Mouse (Mus musculus): ENCODE results near the gene Cacng3. TPM values are rescaled to one million over a fixed set of nuclear protein-coding genes. Genes with fewer than 3 reads are reported as not detected.
A peak's percentile ranks its signal among the peaks of the same experiment; 100 is the strongest.

The Cacng3 gene
- 0.64 and 1.0 TPM in 2 replicates for polyA plus RNA-seq (2014; fragmentation: Nextera tagmentation; extraction: Ambion mirVana)

DNA sequence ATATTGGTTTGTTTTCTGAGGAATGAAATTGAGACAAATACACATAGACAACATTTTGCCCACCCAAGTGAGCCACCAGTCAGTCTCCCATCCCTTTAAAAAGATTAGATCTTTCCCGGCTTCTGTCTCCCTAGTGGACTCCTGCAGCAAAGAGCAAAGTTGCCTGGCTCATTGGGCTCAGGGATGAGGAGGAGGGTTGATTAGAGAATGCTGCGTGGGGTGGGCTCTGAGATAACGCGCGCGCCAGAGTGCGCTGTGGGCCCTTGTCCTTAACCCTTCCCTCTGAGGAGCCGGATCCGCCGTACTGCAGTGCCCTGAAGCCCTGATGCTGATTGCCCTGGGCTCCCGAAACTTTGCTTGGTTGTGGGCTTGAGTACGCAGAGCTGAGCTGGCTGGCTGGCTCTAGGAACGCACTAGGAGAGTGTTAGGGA, at the start of gene Cacng3:
Gene Cacng3, plus strand, starts transcription at position 51 of the 431 bp plus-strand sequence.
- Histone ChIP-seq H3K27ac (ENCODE audit: low read depth, low read length) (no peak within 1 kb of the TSS), H3K36me3 (ENCODE audit: control insufficient read depth, insufficient read depth, low read length) (no peaks in the 10 kb centered on the region), H3K4me1 (ENCODE audit: control insufficient read depth, insufficient read depth, low read length) (no peaks in the 10 kb centered on the region), H3K9ac (ENCODE audit: low read depth, low read length) (no peak within 1 kb of the TSS), H3K4me3 (ENCODE audit: low read depth, low read length) (peak within 1 kb of the TSS; percentile 15), H3K9me3 (replicated peaks; ENCODE audit: control insufficient read depth, low read length) (no peaks in the 10 kb centered on the region), H3K4me2 (peak within 1 kb of the TSS; percentile 58), H3K27me3 (ENCODE audit: control insufficient read depth, insufficient read depth, low read length) (peaks cover 12% of the 10 kb centered on the region; the same call in 1 of the 2 replicates)
- 5% methylated on average over 13 of the region's 13 CpGs for WGBS (ENCODE audit: insufficient replicate concordance)
- ATAC-seq (replicated peaks; ENCODE audit: insufficient number of reproducible peaks, low FRiP score, low TSS enrichment), result no peak

DNA sequence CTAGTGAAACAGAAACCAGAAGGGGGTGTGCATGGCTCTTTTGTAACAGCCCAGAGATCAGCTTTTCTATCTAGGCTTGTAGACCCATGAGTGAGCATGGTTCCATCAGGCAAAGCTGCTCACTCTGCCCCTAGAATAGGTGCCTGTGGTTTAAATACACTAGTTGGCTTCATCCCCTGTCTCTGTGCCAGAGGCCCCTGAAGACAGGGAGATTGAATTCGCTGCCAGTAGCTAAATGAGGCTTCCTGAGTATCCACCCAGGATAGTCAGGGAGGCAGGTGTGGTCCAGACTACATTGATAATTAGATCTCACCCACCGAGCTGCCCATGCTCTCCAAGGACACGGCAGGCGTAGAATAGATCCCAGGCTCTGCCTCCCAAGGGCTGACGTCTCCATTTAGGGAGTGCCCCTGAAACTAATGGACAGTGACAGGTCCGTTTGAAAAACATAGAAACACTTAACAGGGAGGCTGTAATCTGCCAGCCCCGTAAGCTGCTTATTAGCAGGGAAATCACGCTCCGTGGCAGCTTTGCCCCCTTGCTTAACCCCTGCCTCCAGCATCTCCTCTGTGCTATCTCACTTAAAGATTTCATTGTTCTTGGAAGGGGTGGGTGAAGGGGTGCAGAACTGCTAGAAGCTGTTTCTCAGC, 48.0 kb upstream of the Cacng3 start:
- Histone ChIP-seq H3K4me1 (ENCODE audit: control insufficient read depth, insufficient read depth, low read length) (peaks cover 4% of the 10 kb centered on the region; the same call in 1 of the 2 replicates), H3K9ac (ENCODE audit: low read depth, low read length) (no peak overlapping the region), H3K36me3 (ENCODE audit: control insufficient read depth, insufficient read depth, low read length) (no peaks in the 10 kb centered on the region), H3K9me3 (replicated peaks; ENCODE audit: control insufficient read depth, low read length) (no peaks in the 10 kb centered on the region), H3K4me3 (ENCODE audit: low read depth, low read length) (no peak overlapping the region), H3K4me2 (no peak overlapping the region), H3K27me3 (ENCODE audit: control insufficient read depth, insufficient read depth, low read length) (no peaks in the 10 kb centered on the region), H3K27ac (ENCODE audit: low read depth, low read length) (no peak overlapping the region)
- 34% methylated on average over 9 of the region's 9 CpGs for WGBS (ENCODE audit: insufficient replicate concordance)
- ATAC-seq (replicated peaks; ENCODE audit: insufficient number of reproducible peaks, low FRiP score, low TSS enrichment), result no peak

DNA sequence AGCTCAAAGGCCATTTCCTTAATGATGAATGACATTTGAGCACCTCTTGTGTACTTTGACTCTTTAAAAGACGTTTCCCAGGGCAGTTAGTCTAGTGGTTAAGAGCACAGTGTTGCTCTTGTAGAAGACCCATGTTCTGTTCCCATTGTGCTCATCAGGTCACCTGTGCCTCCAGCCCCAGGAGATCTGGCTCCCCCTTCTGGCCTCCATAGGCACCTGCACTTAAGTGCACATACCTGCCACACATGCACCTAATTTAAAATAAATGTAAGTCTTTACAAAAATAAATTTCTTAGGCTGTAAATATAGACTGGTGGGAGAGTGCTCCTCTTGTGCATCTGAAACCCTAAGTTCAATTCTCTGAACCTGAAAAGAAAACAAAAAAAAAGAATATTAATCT, 46.5 kb upstream of the Cacng3 start:
- 76% methylated on average over 1 of the region's 1 CpGs for WGBS (ENCODE audit: insufficient replicate concordance)
- H3K9ac ChIP-seq (ENCODE audit: low read depth, low read length), result no peak overlapping the region
- H3K4me2 ChIP-seq, result no peak overlapping the region
- H3K27ac ChIP-seq (ENCODE audit: low read depth, low read length), result no peak overlapping the region
- no peak overlapping the region for H3K4me3 ChIP-seq (ENCODE audit: low read depth, low read length)
- no peaks in the 10 kb centered on the region for H3K36me3 ChIP-seq (ENCODE audit: control insufficient read depth, insufficient read depth, low read length)
- H3K27me3 ChIP-seq (ENCODE audit: control insufficient read depth, insufficient read depth, low read length), result no peaks in the 10 kb centered on the region
- no peak for ATAC-seq (replicated peaks; ENCODE audit: insufficient number of reproducible peaks, low FRiP score, low TSS enrichment)
- H3K9me3 ChIP-seq (replicated peaks; ENCODE audit: control insufficient read depth, low read length), result no peaks in the 10 kb centered on the region
- peaks cover 4% of the 10 kb centered on the region; the same call in 1 of the 2 replicates for H3K4me1 ChIP-seq (ENCODE audit: control insufficient read depth, insufficient read depth, low read length)

DNA sequence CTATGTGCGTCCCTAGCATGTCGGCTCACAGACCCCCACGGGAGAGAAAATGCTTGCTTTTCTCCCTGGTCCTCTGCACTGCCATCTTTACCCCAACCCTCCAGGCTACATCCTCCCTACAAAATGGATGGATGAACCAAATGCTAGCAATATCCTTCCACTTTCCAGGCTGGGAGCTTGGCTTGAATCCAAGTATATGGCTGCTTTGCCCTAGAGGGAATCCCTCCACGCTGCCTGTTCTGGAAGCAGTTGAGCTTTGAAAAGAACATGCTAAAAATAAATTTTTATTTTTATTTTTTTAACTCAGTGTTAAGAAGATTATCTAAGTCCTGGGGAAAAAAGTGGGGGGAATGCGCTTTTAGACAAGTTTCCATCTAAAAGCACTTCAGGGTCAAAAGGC, 42.2 kb upstream of the Cacng3 start:
- no peak for ATAC-seq (replicated peaks; ENCODE audit: insufficient number of reproducible peaks, low FRiP score, low TSS enrichment)
- Histone ChIP-seq H3K4me2 (no peak overlapping the region), H3K27me3 (ENCODE audit: control insufficient read depth, insufficient read depth, low read length) (no peaks in the 10 kb centered on the region), H3K9ac (ENCODE audit: low read depth, low read length) (no peak overlapping the region), H3K27ac (ENCODE audit: low read depth, low read length) (no peak overlapping the region), H3K9me3 (replicated peaks; ENCODE audit: control insufficient read depth, low read length) (no peaks in the 10 kb centered on the region), H3K36me3 (ENCODE audit: control insufficient read depth, insufficient read depth, low read length) (no peaks in the 10 kb centered on the region), H3K4me3 (ENCODE audit: low read depth, low read length) (no peak overlapping the region), H3K4me1 (ENCODE audit: control insufficient read depth, insufficient read depth, low read length) (no peaks in the 10 kb centered on the region)
- 77% methylated on average over 5 of the region's 5 CpGs for WGBS (ENCODE audit: insufficient replicate concordance)

DNA sequence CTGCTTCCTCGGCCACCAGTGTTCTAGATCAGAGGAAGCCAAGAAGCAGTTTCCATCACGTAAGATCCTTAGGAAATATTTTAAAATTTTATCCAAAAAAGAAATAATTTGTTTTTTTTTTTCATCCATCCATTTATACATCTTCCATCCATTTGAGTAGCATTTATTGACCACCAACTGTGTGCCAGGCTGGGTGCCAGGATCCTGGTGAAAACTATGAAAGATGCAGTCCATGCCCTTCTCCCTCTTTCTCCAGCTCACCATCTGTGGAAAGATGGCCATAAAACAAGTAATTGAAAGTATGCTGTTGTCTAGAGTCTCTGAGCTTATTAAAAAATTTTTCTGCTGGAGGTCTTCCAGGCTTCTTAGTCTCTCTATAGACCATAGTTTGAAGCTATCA, 39.9 kb upstream of the Cacng3 start:
- no peak overlapping the region for H3K4me3 ChIP-seq (ENCODE audit: low read depth, low read length)
- H3K9me3 ChIP-seq (replicated peaks; ENCODE audit: control insufficient read depth, low read length), result no peaks in the 10 kb centered on the region
- H3K27me3 ChIP-seq (ENCODE audit: control insufficient read depth, insufficient read depth, low read length), result no peaks in the 10 kb centered on the region
- no peak overlapping the region for H3K27ac ChIP-seq (ENCODE audit: low read depth, low read length)
- ATAC-seq (replicated peaks; ENCODE audit: insufficient number of reproducible peaks, low FRiP score, low TSS enrichment), result no peak
- WGBS (ENCODE audit: insufficient replicate concordance), result 77% methylated on average over 2 of the region's 2 CpGs
- no peak overlapping the region for H3K4me2 ChIP-seq
- H3K9ac ChIP-seq (ENCODE audit: low read depth, low read length), result no peak overlapping the region
- H3K36me3 ChIP-seq (ENCODE audit: control insufficient read depth, insufficient read depth, low read length), result no peaks in the 10 kb centered on the region
- no peaks in the 10 kb centered on the region for H3K4me1 ChIP-seq (ENCODE audit: control insufficient read depth, insufficient read depth, low read length)

DNA sequence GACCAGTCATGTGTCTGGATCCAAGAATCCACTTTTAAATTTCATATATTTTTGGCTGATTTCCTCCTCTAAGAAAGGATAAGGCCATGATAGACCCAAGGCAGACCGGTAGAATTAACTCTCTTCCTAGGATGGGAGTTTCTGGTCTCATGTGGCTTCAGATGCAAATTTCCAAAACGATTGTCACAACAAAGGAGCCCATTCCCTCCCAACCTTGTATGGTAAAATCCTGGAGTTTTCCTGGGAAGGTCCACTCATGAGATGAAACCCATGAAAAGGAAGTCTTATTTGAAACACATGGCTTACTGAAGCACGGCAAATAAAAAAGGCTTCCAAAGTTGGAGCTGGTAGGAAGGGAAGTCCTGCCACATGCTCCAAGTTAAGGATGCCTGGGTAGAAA, 39.1 kb upstream of the Cacng3 start:
- 56% methylated on average over 3 of the region's 3 CpGs for WGBS (ENCODE audit: insufficient replicate concordance)
- H3K9ac ChIP-seq (ENCODE audit: low read depth, low read length), result no peak overlapping the region
- ATAC-seq (replicated peaks; ENCODE audit: insufficient number of reproducible peaks, low FRiP score, low TSS enrichment), result no peak

DNA sequence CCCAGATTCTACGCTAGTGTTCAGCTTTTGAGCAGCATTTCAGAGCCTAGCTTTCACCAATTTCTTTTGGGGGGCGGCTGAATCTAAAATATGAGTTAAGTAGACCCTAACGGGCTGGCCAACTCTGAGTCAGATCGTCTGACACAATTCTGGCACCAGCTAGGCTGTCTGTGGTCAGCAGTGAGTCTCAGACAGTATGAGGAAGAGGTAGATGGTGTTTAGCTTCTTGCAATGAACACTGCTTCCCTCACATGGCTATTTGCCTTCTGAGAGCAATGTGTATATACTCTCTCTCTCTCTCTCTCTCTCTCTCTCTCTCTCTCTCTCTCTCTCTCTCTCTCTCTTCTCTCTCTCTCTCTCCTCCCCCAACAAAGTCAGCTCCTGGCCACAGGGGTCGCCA, 37.3 kb upstream of the Cacng3 start:
- 65% methylated on average over 5 of the region's 5 CpGs for WGBS (ENCODE audit: insufficient replicate concordance)
- no peak overlapping the region for H3K4me2 ChIP-seq
- no peak overlapping the region for H3K9ac ChIP-seq (ENCODE audit: low read depth, low read length)
- no peak overlapping the region for H3K4me3 ChIP-seq (ENCODE audit: low read depth, low read length)
- H3K9me3 ChIP-seq (replicated peaks; ENCODE audit: control insufficient read depth, low read length), result no peaks in the 10 kb centered on the region
- no peaks in the 10 kb centered on the region for H3K4me1 ChIP-seq (ENCODE audit: control insufficient read depth, insufficient read depth, low read length)
- ATAC-seq (replicated peaks; ENCODE audit: insufficient number of reproducible peaks, low FRiP score, low TSS enrichment), result no peak
- no peak overlapping the region for H3K27ac ChIP-seq (ENCODE audit: low read depth, low read length)
- no peaks in the 10 kb centered on the region for H3K27me3 ChIP-seq (ENCODE audit: control insufficient read depth, insufficient read depth, low read length)
- H3K36me3 ChIP-seq (ENCODE audit: control insufficient read depth, insufficient read depth, low read length), result no peaks in the 10 kb centered on the region

More for the DNA sequence above, 39.1 kb upstream of the Cacng3 start:
- no peaks in the 10 kb centered on the region for H3K4me1 ChIP-seq (ENCODE audit: control insufficient read depth, insufficient read depth, low read length)
- no peak overlapping the region for H3K27ac ChIP-seq (ENCODE audit: low read depth, low read length)
- H3K4me3 ChIP-seq (ENCODE audit: low read depth, low read length), result no peak overlapping the region
- H3K4me2 ChIP-seq, result no peak overlapping the region
- H3K9me3 ChIP-seq (replicated peaks; ENCODE audit: control insufficient read depth, low read length), result no peaks in the 10 kb centered on the region
- H3K27me3 ChIP-seq (ENCODE audit: control insufficient read depth, insufficient read depth, low read length), result no peaks in the 10 kb centered on the region
- H3K36me3 ChIP-seq (ENCODE audit: control insufficient read depth, insufficient read depth, low read length), result no peaks in the 10 kb centered on the region

DNA sequence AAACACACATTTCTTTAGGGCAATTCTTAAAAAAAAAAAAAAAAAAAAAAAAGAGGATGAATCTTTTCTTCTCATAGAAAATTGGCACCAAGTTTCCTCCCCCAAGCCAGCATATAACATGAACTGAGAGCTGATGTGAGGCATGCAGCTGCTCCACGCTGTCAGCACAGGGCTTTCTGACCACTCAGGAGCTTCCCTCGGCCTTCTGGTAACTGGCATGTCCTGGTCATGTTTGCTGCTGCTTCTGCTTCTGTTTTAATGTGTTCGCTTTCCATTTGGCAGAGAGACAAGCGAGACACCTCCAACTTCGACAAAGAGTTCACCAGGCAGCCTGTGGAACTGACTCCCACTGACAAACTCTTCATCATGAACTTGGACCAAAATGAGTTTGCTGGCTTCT, 36.8 kb upstream of the Cacng3 start:
- WGBS (ENCODE audit: insufficient replicate concordance), result 82% methylated on average over 5 of the region's 5 CpGs
- no peak overlapping the region for H3K27ac ChIP-seq (ENCODE audit: low read depth, low read length)

DNA sequence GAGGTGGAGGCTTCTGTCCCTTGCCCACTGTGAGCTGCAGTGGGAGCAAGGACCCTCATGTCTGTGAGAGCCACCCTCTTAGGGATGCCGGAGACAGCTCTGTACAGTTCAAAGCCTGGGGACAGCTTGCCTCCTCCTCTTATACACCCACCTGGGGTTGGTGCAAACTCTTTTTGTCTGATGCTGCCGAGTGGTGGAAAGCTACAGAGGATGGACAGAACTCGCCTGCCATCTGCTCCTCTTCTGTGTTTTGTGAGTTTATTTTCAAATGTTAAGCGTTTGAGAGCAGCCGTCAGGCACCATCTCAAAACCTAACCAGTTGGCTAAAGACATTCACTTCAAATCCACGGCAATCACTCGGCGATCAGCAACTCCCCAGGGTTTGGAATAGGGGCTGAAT, 26.6 kb upstream of the Cacng3 start:
- Histone ChIP-seq H3K9ac (ENCODE audit: low read depth, low read length) (no peak overlapping the region), H3K4me1 (ENCODE audit: control insufficient read depth, insufficient read depth, low read length) (no peaks in the 10 kb centered on the region), H3K36me3 (ENCODE audit: control insufficient read depth, insufficient read depth, low read length) (no peaks in the 10 kb centered on the region), H3K9me3 (replicated peaks; ENCODE audit: control insufficient read depth, low read length) (no peaks in the 10 kb centered on the region), H3K27ac (ENCODE audit: low read depth, low read length) (no peak overlapping the region), H3K4me2 (no peak overlapping the region), H3K27me3 (ENCODE audit: control insufficient read depth, insufficient read depth, low read length) (no peaks in the 10 kb centered on the region), H3K4me3 (ENCODE audit: low read depth, low read length) (no peak overlapping the region)
- WGBS (ENCODE audit: insufficient replicate concordance), result 77% methylated on average over 8 of the region's 8 CpGs
- ATAC-seq (replicated peaks; ENCODE audit: insufficient number of reproducible peaks, low FRiP score, low TSS enrichment), result no peak

More for the DNA sequence above, 36.8 kb upstream of the Cacng3 start:
- no peak for ATAC-seq (replicated peaks; ENCODE audit: insufficient number of reproducible peaks, low FRiP score, low TSS enrichment)
- no peaks in the 10 kb centered on the region for H3K27me3 ChIP-seq (ENCODE audit: control insufficient read depth, insufficient read depth, low read length)
- no peak overlapping the region for H3K4me3 ChIP-seq (ENCODE audit: low read depth, low read length)
- no peaks in the 10 kb centered on the region for H3K9me3 ChIP-seq (replicated peaks; ENCODE audit: control insufficient read depth, low read length)
- no peaks in the 10 kb centered on the region for H3K4me1 ChIP-seq (ENCODE audit: control insufficient read depth, insufficient read depth, low read length)
- no peak overlapping the region for H3K9ac ChIP-seq (ENCODE audit: low read depth, low read length)
- H3K4me2 ChIP-seq, result no peak overlapping the region
- no peaks in the 10 kb centered on the region for H3K36me3 ChIP-seq (ENCODE audit: control insufficient read depth, insufficient read depth, low read length)

Measured in heart, embryonic 11.5 days (tissue).